Mouse (Mus musculus) urinary bladder, postnatal 14 days (tissue): Measurements from ENCODE around the gene Hist1h2ak.
A peak's percentile ranks its signal among the peaks of the same experiment; 100 is the strongest.
"Not testable (repeated sequence)": the region's sequence is repeated elsewhere in the genome, so short reads cannot be mapped to it uniquely, and the experiment has no call there.

Source experiments
- DNase-seq: peaks from one replicate; pipeline ENCODE4 v3.0.0; 2021; ENCODE audit warnings: low spot score

Gene Hist1h2ak

DNA sequence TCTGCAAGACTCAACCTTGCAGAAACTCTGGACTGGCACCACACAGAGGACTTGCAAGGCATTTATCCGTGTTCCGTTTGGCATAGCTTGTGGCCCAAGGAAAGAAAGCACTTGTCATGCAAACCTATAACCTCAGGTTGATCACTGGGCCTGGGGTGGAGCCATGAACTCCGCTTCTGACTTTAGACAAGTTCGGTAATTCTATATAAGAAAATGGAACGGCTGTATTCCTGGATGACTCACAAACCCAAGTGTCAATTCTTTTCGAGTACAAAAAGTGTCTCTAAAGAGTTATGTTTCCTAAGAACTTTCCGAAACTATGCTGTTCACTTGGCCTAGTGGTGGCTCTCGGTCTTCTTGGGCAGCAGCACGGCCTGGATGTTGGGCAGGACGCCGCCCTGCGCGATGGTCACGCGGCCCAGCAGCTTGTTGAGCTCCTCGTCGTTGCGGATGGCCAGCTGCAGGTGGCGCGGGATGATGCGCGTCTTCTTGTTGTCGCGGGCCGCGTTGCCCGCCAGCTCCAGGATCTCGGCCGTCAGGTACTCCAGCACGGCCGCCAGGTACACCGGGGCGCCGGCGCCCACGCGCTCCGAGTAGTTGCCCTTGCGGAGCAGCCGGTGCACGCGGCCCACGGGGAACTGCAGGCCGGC lies 32.4 kb downstream of the Hist1h2ak start:
- not testable (repeated sequence) for DNase-seq

DNA sequence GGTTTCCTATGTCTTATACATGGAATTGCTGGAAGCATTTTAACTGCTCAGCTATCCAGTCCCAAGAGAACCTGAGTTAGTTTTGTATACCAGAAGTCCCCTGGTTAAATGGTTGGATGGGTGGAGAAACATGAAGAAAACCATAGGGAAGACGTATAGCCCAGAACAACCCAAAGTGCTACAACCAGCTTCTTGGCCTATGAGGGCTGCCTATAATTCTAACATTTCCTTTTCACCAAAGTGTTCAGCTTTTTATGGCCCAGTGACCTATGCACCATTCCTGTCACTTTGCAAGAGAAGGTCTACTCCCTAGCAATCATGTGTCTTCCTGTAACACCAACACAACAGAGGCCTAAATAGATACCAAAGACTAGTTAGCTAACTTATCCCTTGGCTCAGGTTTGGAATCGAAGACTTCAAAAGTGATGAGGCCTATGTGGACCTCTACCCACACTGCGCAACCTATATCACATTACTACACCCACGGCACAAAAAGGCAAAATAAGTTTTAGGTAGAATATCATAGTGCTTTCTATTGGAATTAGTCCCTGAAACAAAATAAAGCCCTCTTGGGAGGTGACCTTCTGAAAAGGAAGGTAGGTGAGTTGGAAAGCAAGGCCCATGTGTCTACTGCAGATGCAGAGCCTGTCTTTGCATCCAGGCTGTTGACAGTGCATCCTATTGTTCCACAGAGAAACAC lies 35.1 kb downstream of the Hist1h2ak start:
- no peak for DNase-seq

DNA sequence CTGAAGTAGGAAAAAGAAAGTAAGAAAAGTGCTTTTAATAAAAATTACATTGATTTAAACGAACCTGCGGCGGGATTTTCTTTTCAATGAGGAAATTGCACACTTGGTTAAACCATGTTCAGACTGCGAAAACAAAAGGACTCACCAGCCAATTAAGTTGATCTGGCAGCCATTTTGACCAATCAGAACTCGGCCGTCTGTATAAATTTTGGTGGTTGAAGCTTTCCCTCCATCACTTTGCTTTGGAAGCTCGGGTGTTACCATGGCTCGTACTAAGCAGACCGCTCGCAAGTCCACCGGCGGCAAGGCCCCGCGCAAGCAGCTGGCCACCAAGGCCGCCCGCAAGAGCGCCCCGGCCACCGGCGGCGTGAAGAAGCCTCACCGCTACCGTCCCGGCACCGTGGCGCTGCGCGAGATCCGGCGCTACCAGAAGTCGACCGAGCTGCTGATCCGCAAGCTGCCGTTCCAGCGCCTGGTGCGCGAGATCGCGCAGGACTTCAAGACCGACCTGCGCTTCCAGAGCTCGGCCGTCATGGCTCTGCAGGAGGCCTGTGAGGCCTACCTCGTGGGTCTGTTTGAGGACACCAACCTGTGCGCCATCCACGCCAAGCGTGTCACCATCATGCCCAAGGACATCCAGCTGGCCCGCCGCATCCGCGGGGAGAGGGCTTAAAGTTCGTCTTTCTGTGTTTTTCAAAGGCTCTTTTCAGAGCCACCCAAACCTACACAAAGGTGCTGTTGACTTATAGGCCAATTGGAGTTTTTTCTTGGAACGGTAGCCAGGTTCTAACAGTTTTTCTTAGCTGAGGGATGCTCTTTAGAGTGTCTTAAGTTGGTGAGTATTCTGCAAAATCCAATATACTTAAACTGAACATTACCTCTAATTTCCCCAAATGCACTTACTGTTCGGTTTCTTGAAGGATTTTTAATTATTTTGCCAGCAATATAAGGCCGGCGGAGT lies 36.0 kb downstream of the Hist1h2ak start, which contains the start of gene Hist1h3h:
TSS of gene Hist1h3h (plus strand) at position 263 of the 961 bp plus-strand sequence.
- DNase-seq = peak; percentile 81

DNA sequence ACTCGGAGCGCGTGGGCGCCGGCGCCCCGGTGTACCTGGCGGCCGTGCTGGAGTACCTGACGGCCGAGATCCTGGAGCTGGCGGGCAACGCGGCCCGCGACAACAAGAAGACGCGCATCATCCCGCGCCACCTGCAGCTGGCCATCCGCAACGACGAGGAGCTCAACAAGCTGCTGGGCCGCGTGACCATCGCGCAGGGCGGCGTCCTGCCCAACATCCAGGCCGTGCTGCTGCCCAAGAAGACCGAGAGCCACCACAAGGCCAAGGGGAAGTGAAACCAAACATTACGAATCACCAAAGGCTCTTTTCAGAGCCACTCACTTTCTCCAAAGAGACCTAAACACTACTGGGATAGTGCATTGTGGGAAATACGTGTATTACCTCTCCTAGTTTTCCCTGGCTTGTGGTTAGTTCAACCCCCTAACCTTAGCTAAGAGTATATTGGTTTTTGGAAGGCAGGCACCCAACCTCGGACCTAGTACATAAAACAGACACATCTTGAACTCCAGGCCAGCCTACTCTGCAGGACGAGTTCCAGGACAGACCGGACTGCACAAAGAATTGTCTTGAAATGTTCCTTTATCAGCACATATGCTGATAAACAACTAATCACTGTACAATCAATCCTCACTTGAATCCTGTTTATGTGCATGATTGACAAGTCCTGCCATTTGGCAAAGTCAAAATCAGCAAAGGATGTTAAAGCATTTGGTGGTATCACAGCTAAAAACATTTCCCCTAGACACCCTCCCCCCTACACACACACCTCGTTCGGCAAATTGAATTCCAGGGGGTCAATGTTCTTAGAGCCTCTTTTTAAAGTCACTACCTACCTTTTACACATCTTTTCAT lies 36.9 kb downstream of the Hist1h2ak start:
- DNase-seq = not testable (repeated sequence)

DNA sequence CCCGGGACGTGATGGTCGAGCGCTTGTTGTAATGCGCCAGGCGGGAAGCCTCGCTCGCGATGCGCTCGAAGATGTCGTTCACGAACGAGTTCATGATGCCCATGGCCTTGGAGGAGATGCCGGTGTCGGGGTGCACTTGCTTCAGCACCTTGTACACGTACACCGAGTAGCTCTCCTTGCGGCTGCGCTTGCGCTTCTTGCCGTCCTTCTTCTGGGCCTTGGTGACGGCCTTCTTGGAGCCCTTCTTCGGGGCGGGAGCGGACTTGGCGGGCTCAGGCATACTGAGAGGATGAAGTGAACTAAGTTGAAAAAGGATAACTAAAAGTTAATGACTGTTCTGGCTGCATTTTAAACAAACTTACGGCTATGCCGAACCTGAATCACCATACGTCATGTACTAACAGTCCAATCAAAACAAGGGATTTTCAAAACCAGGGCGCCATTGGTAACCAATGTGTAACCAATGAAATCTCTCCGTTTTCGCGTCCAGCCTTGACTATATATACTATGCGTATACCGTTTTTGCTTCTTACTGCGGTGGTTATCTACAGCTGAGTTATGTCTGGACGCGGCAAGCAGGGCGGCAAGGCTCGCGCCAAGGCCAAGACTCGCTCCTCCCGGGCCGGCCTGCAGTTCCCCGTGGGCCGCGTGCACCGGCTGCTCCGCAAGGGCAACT lies 37.6 kb downstream of the Hist1h2ak start, which contains the start of the genes Hist1h2bl and Hist1h2ai:
TSS of gene Hist1h2bl (minus strand) at position 280 of the 676 bp plus-strand sequence.
TSS of gene Hist1h2ai (plus strand) at position 559 of the 676 bp plus-strand sequence.
- peak; percentile 77 for DNase-seq

DNA sequence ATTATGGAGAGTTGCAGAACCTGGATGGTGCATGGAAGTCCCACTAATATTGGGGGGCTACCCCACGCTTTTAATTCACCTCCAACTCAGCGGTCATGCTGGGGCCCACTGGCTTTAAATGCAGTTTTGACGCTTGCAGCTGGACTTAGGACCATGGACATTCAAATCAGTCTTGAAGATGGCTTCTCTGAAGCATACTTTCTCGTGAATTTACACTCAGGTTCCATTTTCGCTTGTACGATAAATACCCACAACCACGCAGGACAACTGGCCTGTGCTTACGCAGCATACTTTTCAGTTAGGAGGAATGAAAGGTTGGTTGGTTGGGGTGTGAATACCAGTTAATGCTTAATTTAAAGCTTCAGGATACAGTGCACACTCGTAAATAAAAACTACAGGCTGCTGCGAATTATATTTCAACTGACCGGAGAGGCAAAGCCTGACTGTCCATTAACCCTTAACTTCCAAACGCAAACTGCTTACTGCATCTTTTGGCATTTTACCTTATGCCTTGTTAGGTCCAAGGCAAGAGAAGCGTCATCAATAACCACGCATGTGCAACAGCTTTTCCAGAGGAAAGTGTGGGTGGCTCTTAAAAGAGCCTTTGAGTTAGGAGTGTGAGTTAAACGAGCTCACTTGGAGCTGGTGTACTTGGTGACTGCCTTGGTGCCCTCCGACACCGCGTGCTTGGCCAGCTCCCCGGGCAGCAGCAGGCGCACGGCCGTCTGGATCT lies 38.3 kb downstream of the Hist1h2ak start:
- DNase-seq = no peak

DNA sequence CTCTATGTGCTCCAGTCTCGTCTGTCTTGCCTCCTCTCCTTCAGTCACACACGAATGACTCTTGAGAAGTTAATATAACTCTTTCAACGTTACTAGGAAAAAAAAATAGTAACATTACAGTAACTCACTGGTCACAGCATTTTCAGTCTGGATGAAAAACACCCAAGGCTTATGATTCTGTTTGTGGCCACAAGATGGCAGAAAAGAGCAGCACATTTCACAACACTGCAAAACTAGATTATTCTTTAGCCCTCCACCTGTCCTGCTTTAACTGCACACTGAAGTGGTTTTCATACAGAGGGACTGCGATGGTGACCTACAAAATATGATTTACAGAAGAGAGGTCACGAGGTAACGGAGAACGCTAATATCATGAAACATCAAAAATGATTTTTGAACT lies 38.9 kb downstream of the Hist1h2ak start:
- peak; percentile 55 for DNase-seq

DNA sequence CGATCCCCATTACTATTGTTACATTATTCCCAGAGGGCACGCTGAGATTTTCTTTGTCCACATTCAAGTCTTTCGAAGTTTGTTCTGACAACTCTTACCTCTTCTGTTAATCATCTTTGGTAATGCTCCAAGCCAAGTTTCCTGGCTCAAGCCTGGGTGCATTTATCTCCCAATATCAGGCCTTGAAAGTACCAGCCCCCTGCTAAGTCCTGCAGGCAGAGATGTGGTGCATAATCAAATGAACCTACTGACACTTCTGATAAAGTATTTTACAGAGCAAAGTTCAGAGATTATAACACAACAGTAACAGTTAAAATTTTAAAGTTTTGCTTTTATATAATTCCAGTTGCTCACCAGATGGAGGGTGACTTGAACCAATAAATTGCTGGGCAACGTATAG lies 41.9 kb downstream of the Hist1h2ak start:
- DNase-seq = no peak

DNA sequence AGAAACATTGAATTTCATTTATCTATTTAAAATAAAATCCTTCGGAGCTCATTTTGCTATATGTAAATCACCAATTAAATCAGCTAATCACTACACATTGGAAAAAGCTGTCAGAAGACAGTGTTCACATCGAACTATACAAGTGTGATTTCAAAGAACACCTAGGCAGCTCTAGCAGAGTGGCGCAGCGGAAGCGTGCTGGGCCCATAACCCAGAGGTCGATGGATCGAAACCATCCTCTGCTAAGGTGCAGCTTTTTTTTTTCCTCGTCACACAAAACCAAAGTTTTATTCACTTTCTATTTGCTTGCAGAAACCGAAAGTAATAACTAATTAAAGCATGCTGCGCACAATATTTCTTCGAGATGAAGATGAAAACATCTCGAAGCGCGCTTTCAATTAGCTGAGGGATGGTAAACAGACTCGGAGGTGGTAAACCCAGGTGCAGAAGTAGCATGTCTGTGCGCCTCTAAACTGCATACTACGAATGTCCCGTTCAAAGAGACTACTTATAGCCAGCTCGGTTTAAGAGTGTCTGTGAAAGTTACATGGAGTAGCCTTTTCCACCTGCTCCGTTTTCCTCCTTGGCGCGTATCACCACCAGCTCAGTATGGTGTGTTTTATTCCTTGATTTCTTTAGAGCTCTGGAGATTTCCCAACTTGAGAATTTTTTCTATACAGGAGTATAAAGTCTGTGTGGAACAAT lies 42.7 kb downstream of the Hist1h2ak start:
- DNase-seq = peak; percentile 74

DNA sequence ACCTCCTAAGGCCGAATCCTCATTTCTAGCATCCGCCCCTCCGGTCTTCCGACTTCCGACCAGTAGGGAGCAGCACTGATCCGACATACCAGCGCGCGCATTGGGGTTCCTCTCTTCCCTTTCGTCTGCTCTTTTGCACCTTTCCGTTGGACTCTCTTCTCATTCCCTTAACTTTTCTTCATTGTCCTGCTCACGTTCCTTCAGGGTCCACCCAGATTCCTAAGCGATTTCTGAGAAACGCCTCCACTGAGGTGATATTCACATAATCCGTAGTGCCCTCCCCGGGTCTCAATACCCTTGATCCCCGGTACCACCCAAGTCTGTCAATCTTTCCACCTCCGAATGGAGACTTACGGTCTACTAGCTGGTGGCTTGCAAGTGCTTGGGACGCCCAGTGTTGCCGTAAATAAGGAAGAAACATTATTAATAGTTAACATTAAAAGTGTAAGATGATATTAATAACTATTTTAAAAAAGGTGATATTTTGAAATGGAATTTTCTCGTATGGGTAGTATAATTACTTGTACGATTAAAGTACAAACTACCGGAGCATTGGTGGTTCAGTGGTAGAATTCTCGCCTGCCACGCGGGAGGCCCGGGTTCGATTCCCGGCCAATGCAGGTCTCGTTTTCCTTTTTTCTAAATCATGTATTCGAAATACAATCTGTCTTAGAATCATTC lies 43.5 kb downstream of the Hist1h2ak start:
- peak; percentile 91 for DNase-seq

DNA sequence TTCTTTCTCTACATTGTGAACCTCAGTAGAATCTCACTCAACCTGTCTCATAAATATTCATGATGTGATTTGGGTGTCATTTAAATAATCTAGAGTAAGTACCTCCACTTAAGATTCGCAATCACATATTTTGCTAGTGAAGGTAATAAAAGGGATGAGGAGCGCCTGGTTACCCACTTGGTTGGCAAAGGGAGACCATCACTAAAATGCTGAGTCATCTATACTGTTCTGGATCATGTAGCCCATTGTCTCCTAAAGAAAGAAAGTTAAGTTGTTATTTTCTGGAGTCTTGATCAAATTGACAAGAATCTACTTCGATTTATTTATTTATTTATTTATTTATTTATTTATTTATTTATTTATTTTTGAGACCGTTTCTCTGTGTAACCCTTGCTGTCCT lies 47.0 kb downstream of the Hist1h2ak start:
- DNase-seq = no peak
